Mouse (Mus musculus): ENCODE results near the gene Dnase1l2.
"Not testable (repeated sequence)": the region's sequence is repeated elsewhere in the genome, so short reads cannot be mapped to it uniquely, and the experiment has no call there.

Gene Dnase1l2

GRCm38 (mm10) chr17:24470701-24471527 lies 28.0 kb upstream of the Dnase1l2 start:
- DNase-seq, result no peak

- DNase-seq, result peak; percentile 99
These were observed 27.2 kb upstream of the Dnase1l2 start, which contains the start of the genes E4f1 and Pgp for GRCm38 (mm10) chr17:24469910-24470602. Gene E4f1, minus strand, starts transcription at chr17:24470313. Gene Pgp, plus strand, starts transcription at chr17:24470392.

GRCm38 (mm10) chr17:24469336-24469909 lies 26.5 kb upstream of the Dnase1l2 start:
- no peak for DNase-seq

- DNase-seq, result no peak
These were observed 25.8 kb upstream of the Dnase1l2 start for GRCm38 (mm10) chr17:24468636-24469246.

GRCm38 (mm10) chr17:24463374-24464133 lies 20.6 kb upstream of the Dnase1l2 start:
- no peak for DNase-seq

- DNase-seq, result no peak
These were observed 20.0 kb upstream of the Dnase1l2 start for GRCm38 (mm10) chr17:24462932-24463331.

GRCm38 (mm10) chr17:24461580-24461979 lies 18.7 kb upstream of the Dnase1l2 start:
- DNase-seq, result no peak

- not testable (repeated sequence) for DNase-seq
These were observed 12.8 kb upstream of the Dnase1l2 start for GRCm38 (mm10) chr17:24455523-24456206.

GRCm38 (mm10) chr17:24454756-24455522 lies 12.0 kb upstream of the Dnase1l2 start:
- peak; percentile 98 for DNase-seq

GRCm38 (mm10) chr17:24454218-24454755 lies 11.4 kb upstream of the Dnase1l2 start:
- no peak for DNase-seq

GRCm38 (mm10) chr17:24453372-24453771 lies 10.5 kb upstream of the Dnase1l2 start:
- no peak for DNase-seq

GRCm38 (mm10) chr17:24451220-24451619 lies 8.3 kb upstream of the Dnase1l2 start:
- DNase-seq, result no peak

- DNase-seq, result no peak
These were observed 6.6 kb upstream of the Dnase1l2 start for GRCm38 (mm10) chr17:24449507-24449906.

GRCm38 (mm10) chr17:24446590-24446989 lies 3.7 kb upstream of the Dnase1l2 start:
- no peak for DNase-seq

- no peak for DNase-seq
These were observed 504 bp upstream of the Dnase1l2 start for GRCm38 (mm10) chr17:24443409-24443808.

GRCm38 (mm10) chr17:24442107-24442506 lies 798 bp downstream of the Dnase1l2 start:
- no peak for DNase-seq

- no peak for DNase-seq
These were observed 1.8 kb downstream of the Dnase1l2 start for GRCm38 (mm10) chr17:24441148-24441547.

- DNase-seq, result no peak
These were observed 2.5 kb downstream of the Dnase1l2 start for GRCm38 (mm10) chr17:24440377-24440776.

GRCm38 (mm10) chr17:24437016-24437415 lies 5.9 kb downstream of the Dnase1l2 start:
- no peak for DNase-seq

GRCm38 (mm10) chr17:24429201-24429983 lies 13.5 kb downstream of the Dnase1l2 start:
- DNase-seq, result no peak

Data from right cerebral cortex, postnatal 25 days (tissue).